Mouse (Mus musculus) erythroblast, embryonic 14.5 days (primary cell): ENCODE measurements around the gene AC109138.7.

Experiments
- GATA1 ChIP-seq: IDR thresholded peaks from 2 replicates; pipeline ENCODE4 v1.6.1; 2012; ENCODE audit warnings: low read length, inconsistent platforms, mixed read lengths
- TAL1 ChIP-seq: IDR thresholded peaks from 3 replicates; pipeline ENCODE4 v1.6.1; 2012; ENCODE audit warnings: low read length, inconsistent platforms, mixed read lengths

- TF ChIP-seq GATA1 (no peak), TAL1 (no peak)
Observed at GRCm38 (mm10) chr19:4169378-4169784, 44.8 kb upstream of the AC109138.7 start.
